Mouse (Mus musculus) ES-Bruce4 (cell line): ENCODE data around the gene Capsl.

Source experiments
- CTCF ChIP-seq: IDR thresholded peaks from one replicate; pipeline ENCODE4 v1.8.1; 2011; ENCODE audit warnings: low read depth, low read length
- EP300 ChIP-seq: IDR thresholded peaks from 2 replicates; pipeline ENCODE4 v1.6.1; 2011; ENCODE audit warnings: low read depth, low read length; ENCODE audit not compliant: insufficient read depth
- POLR2A ChIP-seq: IDR thresholded peaks from one replicate; pipeline ENCODE4 v1.8.1; 2011; ENCODE audit warnings: low read length; ENCODE audit not compliant: insufficient read depth

DNA sequence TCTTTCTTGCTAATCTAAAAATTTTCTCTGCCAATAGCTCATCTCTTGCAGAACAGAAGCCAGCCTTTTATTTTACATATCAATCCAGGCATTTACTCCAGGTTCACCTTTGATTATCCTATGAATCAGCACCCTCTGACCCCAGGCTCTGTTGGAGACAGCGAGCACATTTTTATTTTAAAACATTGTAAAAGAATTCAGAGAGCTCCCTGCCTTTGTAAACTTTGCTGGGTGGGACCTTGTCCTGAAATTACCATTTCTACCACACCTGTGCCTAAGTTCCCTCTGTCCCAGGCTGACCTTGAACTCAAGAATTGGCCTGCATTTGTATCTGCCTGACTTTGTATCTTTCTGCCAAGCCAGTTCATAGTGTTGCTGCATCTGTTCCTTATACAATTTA, 17.0 kb downstream of the Capsl start:
- no peak for TF ChIP-seq CTCF
- no peak for TF ChIP-seq EP300
- TF ChIP-seq POLR2A, result no peak
